Mouse (Mus musculus) large intestine, adult 2 months (tissue): ENCODE results near the gene Fermt3. TPM values are rescaled to one million over a fixed set of nuclear protein-coding genes. Genes with fewer than 3 reads are reported as not detected.

ENCODE experiments used
- DNase-seq: peaks from one replicate; pipeline ENCODE4 v3.0.0-alpha.2; 2012; ENCODE audit warnings: low read depth, low spot score
- WGBS: fragments of 180-500 bp; shearing (Covaris S2); methylation state at CpG from one replicate; pipeline ENCODE4 v1.1.7; 2018; 5-methylcytosine and 5-hydroxymethylcytosine counted together
- polyA plus RNA-seq: library from polyadenylated mRNA; depleted of rRNA; stranded (reverse); fragments of >200 nt; gene quantifications from 2 replicates; pipeline ENCODE4 v1.2.3, GENCODE M21; 2012

Gene Fermt3
- polyA plus RNA-seq, 1 experiment = 17.3 TPM

GRCm38 (mm10) chr19:6975537-6976521 is 43.4 kb downstream of the Fermt3 start, which contains the start of gene Plcb3:
Gene Plcb3 (minus strand): TSS chr19:6976470.
- no peak for DNase-seq
- 0% methylated on average over 16 of the region's 16 CpGs for WGBS

GRCm38 (mm10) chr19:6974211-6975205 is 44.8 kb downstream of the Fermt3 start, which contains the start of gene Ppp1r14b:
Gene Ppp1r14b (plus strand): TSS chr19:6974968.
- WGBS = under 1% methylated on average over 74 of the region's 84 CpGs
- DNase-seq = no peak

GRCm38 (mm10) chr19:6973581-6974190 is 45.6 kb downstream of the Fermt3 start:
- 34% methylated on average over 12 of the region's 12 CpGs for WGBS
- DNase-seq = no peak

- 76% methylated on average over 13 of the region's 13 CpGs for WGBS
- no peak for DNase-seq
Observed at GRCm38 (mm10) chr19:6972247-6972917, 46.9 kb downstream of the Fermt3 start.

- WGBS = 44% methylated on average over 6 of the region's 6 CpGs
- DNase-seq = no peak
Observed at GRCm38 (mm10) chr19:6971644-6972043, 47.6 kb downstream of the Fermt3 start.

- WGBS = 20% methylated on average over 11 of the region's 11 CpGs
Observed at GRCm38 (mm10) chr19:6970460-6971085, 48.7 kb downstream of the Fermt3 start.

GRCm38 (mm10) chr19:6969665-6970381 is 49.4 kb downstream of the Fermt3 start:
- no peak for DNase-seq
- WGBS = 2% methylated on average over 54 of the region's 55 CpGs

More at GRCm38 (mm10) chr19:6970460-6971085, 48.7 kb downstream of the Fermt3 start:
- DNase-seq = no peak

- 2% methylated on average over 20 of the region's 20 CpGs for WGBS
Observed at GRCm38 (mm10) chr19:6969291-6969664, 50.0 kb downstream of the Fermt3 start.

GRCm38 (mm10) chr19:6968491-6969271 is 50.6 kb downstream of the Fermt3 start:
- 4% methylated on average over 15 of the region's 15 CpGs for WGBS
- no peak for DNase-seq

More at GRCm38 (mm10) chr19:6969291-6969664, 50.0 kb downstream of the Fermt3 start:
- DNase-seq = no peak

- 87% methylated on average over 10 of the region's 10 CpGs for WGBS
- DNase-seq = no peak
Observed at GRCm38 (mm10) chr19:6956461-6956860, 62.8 kb downstream of the Fermt3 start.

- WGBS = 81% methylated on average over 7 of the region's 7 CpGs
- DNase-seq = no peak
Observed at GRCm38 (mm10) chr19:6955424-6955823, 63.8 kb downstream of the Fermt3 start.

- no peak for DNase-seq
- WGBS = 18% methylated on average over 9 of the region's 9 CpGs
Observed at GRCm38 (mm10) chr19:6954046-6954445, 65.2 kb downstream of the Fermt3 start.

- 13% methylated on average over 3 of the region's 3 CpGs for WGBS
- no peak for DNase-seq
Observed at GRCm38 (mm10) chr19:6952712-6953037, 66.6 kb downstream of the Fermt3 start.

- no peak for DNase-seq
- WGBS = 1% methylated on average over 31 of the region's 31 CpGs
Observed at GRCm38 (mm10) chr19:6951994-6952711, 67.1 kb downstream of the Fermt3 start.

GRCm38 (mm10) chr19:6951381-6951968 is 67.8 kb downstream of the Fermt3 start:
- DNase-seq = peak; percentile 93
- WGBS = under 1% methylated on average over 35 of the region's 35 CpGs

- under 1% methylated on average over 28 of the region's 28 CpGs for WGBS
- no peak for DNase-seq
Observed at GRCm38 (mm10) chr19:6950613-6951153, 68.6 kb downstream of the Fermt3 start.
